Mouse (Mus musculus): Measurements from ENCODE around the gene Krt7. TPM values are rescaled to one million over a fixed set of nuclear protein-coding genes. Genes with fewer than 3 reads are reported as not detected.

The Krt7 gene
- polyA plus RNA-seq, 1 experiment from 2014 or later = 6.0 TPM

GRCm38 (mm10) chr15:101369382-101370100, 41.3 kb upstream of the Krt7 start:
- no peaks in the 10 kb centered on the region for H3K9me3 ChIP-seq (replicated peaks)
- H3K4me2 ChIP-seq = no peak overlapping the region
- no peak for ATAC-seq
- H3K9ac ChIP-seq = no peak overlapping the region
- WGBS (ENCODE audit: insufficient replicate concordance) = 66% methylated on average over 12 of the region's 12 CpGs
- no peak overlapping the region for H3K27ac ChIP-seq
- H3K36me3 ChIP-seq = no peaks in the 10 kb centered on the region
- peaks cover 13% of the 10 kb centered on the region; the same call in 1 of the 2 replicates for H3K4me1 ChIP-seq
- H3K4me3 ChIP-seq = no peak overlapping the region
- H3K27me3 ChIP-seq (replicated peaks) = peaks cover 6% of the 10 kb centered on the region; the same call in 1 of the 2 replicates

- Histone ChIP-seq H3K4me3 (no peak within 1 kb of the TSS), H3K9ac (no peak within 1 kb of the TSS)
- ATAC-seq = no peak
These were observed 40.5 kb upstream of the Krt7 start, which contains the start of gene Krt80 for GRCm38 (mm10) chr15:101370101-101370911. TSS of gene Krt80 (minus strand) at chr15:101370162.

GRCm38 (mm10) chr15:101371141-101371985, 39.5 kb upstream of the Krt7 start:
- Histone ChIP-seq H3K4me2 (no peak overlapping the region), H3K4me1 (peaks cover 24% of the 10 kb centered on the region), H3K27me3 (replicated peaks) (peaks cover 16% of the 10 kb centered on the region), H3K4me3 (no peak overlapping the region), H3K36me3 (no peaks in the 10 kb centered on the region), H3K9ac (no peak overlapping the region), H3K27ac (no peak overlapping the region), H3K9me3 (replicated peaks) (no peaks in the 10 kb centered on the region)
- no peak for ATAC-seq
- 57% methylated on average over 15 of the region's 15 CpGs for WGBS (ENCODE audit: insufficient replicate concordance)

More at GRCm38 (mm10) chr15:101370101-101370911, 40.5 kb upstream of the Krt7 start, which contains the start of gene Krt80:
- Histone ChIP-seq H3K9me3 (replicated peaks) (no peaks in the 10 kb centered on the region), H3K36me3 (no peaks in the 10 kb centered on the region), H3K27ac (no peak within 1 kb of the TSS), H3K4me1 (peaks cover 19% of the 10 kb centered on the region), H3K27me3 (replicated peaks) (peaks cover 8% of the 10 kb centered on the region; the same call in 1 of the 2 replicates), H3K4me2 (no peak within 1 kb of the TSS)
- WGBS (ENCODE audit: insufficient replicate concordance) = 67% methylated on average over 22 of the region's 22 CpGs

GRCm38 (mm10) chr15:101372131-101372977, 38.5 kb upstream of the Krt7 start:
- Histone ChIP-seq H3K27me3 (replicated peaks) (peaks cover 12% of the 10 kb centered on the region; the same call in 1 of the 2 replicates), H3K36me3 (no peaks in the 10 kb centered on the region), H3K4me1 (peaks cover 24% of the 10 kb centered on the region), H3K9me3 (replicated peaks) (no peaks in the 10 kb centered on the region), H3K4me3 (no peak overlapping the region), H3K9ac (no peak overlapping the region), H3K4me2 (no peak overlapping the region), H3K27ac (no peak overlapping the region)
- WGBS (ENCODE audit: insufficient replicate concordance) = 43% methylated on average over 7 of the region's 7 CpGs
- no peak for ATAC-seq

- no peaks in the 10 kb centered on the region for H3K9me3 ChIP-seq (replicated peaks)
- peaks cover 24% of the 10 kb centered on the region for H3K4me1 ChIP-seq
- no peak for ATAC-seq
- no peak overlapping the region for H3K9ac ChIP-seq
- no peak overlapping the region for H3K27ac ChIP-seq
- H3K36me3 ChIP-seq = no peaks in the 10 kb centered on the region
- no peak overlapping the region for H3K4me3 ChIP-seq
- H3K4me2 ChIP-seq = no peak overlapping the region
- peaks cover 12% of the 10 kb centered on the region; the same call in 1 of the 2 replicates for H3K27me3 ChIP-seq (replicated peaks)
- WGBS (ENCODE audit: insufficient replicate concordance) = 58% methylated on average over 16 of the region's 16 CpGs
These were observed 37.5 kb upstream of the Krt7 start for GRCm38 (mm10) chr15:101373286-101373898.

- H3K27ac ChIP-seq = peak overlapping the region; percentile 15; the same call in 1 of the 2 replicates
These were observed 36.0 kb upstream of the Krt7 start for GRCm38 (mm10) chr15:101374879-101375278.

GRCm38 (mm10) chr15:101375956-101376775, 34.7 kb upstream of the Krt7 start:
- Histone ChIP-seq H3K27me3 (replicated peaks) (peaks cover 22% of the 10 kb centered on the region; the same call in 1 of the 2 replicates), H3K9me3 (replicated peaks) (no peaks in the 10 kb centered on the region), H3K27ac (no peak overlapping the region), H3K36me3 (no peaks in the 10 kb centered on the region), H3K4me1 (peaks cover 24% of the 10 kb centered on the region), H3K4me3 (no peak overlapping the region), H3K4me2 (no peak overlapping the region), H3K9ac (no peak overlapping the region)
- 55% methylated on average over 6 of the region's 6 CpGs for WGBS (ENCODE audit: insufficient replicate concordance)
- ATAC-seq = no peak

More at GRCm38 (mm10) chr15:101374879-101375278, 36.0 kb upstream of the Krt7 start:
- WGBS (ENCODE audit: insufficient replicate concordance) = 16% methylated on average over 4 of the region's 4 CpGs
- 0 out of 2 replicates have a peak overlapping the region, but pooled peaks have one; percentile 1 for H3K4me2 ChIP-seq
- peaks cover 24% of the 10 kb centered on the region for H3K4me1 ChIP-seq
- ATAC-seq = no peak
- H3K9ac ChIP-seq = no peak overlapping the region
- no peaks in the 10 kb centered on the region for H3K36me3 ChIP-seq
- no peaks in the 10 kb centered on the region for H3K9me3 ChIP-seq (replicated peaks)
- H3K27me3 ChIP-seq (replicated peaks) = peaks cover 12% of the 10 kb centered on the region; the same call in 1 of the 2 replicates
- H3K4me3 ChIP-seq = no peak overlapping the region

GRCm38 (mm10) chr15:101376776-101377061, 34.1 kb upstream of the Krt7 start:
- H3K4me2 ChIP-seq = no peak overlapping the region
- peaks cover 24% of the 10 kb centered on the region for H3K4me1 ChIP-seq
- WGBS (ENCODE audit: insufficient replicate concordance) = 39% methylated on average over 5 of the region's 5 CpGs
- ATAC-seq = no peak
- H3K9me3 ChIP-seq (replicated peaks) = no peaks in the 10 kb centered on the region
- H3K27me3 ChIP-seq (replicated peaks) = peaks cover 22% of the 10 kb centered on the region; the same call in 1 of the 2 replicates
- H3K4me3 ChIP-seq = no peak overlapping the region
- no peak overlapping the region for H3K27ac ChIP-seq
- H3K9ac ChIP-seq = no peak overlapping the region
- H3K36me3 ChIP-seq = no peaks in the 10 kb centered on the region

GRCm38 (mm10) chr15:101378646-101379045, 32.2 kb upstream of the Krt7 start:
- Histone ChIP-seq H3K4me3 (no peak overlapping the region), H3K9ac (no peak overlapping the region), H3K27ac (no peak overlapping the region), H3K4me2 (no peak overlapping the region), H3K9me3 (replicated peaks) (no peaks in the 10 kb centered on the region), H3K4me1 (peaks cover 18% of the 10 kb centered on the region), H3K27me3 (replicated peaks) (peaks cover 22% of the 10 kb centered on the region; the same call in 1 of the 2 replicates), H3K36me3 (no peaks in the 10 kb centered on the region)
- no peak for ATAC-seq
- WGBS (ENCODE audit: insufficient replicate concordance) = 65% methylated on average over 5 of the region's 5 CpGs

- H3K9ac ChIP-seq = no peak overlapping the region
- H3K27ac ChIP-seq = no peak overlapping the region
- no peak overlapping the region for H3K4me3 ChIP-seq
- H3K4me2 ChIP-seq = no peak overlapping the region
- no peaks in the 10 kb centered on the region; the same call in 1 of the 2 replicates for H3K4me1 ChIP-seq
- no peaks in the 10 kb centered on the region for H3K36me3 ChIP-seq
- WGBS (ENCODE audit: insufficient replicate concordance) = 41% methylated on average over 9 of the region's 9 CpGs
- H3K27me3 ChIP-seq (replicated peaks) = peaks cover 10% of the 10 kb centered on the region; the same call in 1 of the 2 replicates
- ATAC-seq = no peak
- H3K9me3 ChIP-seq (replicated peaks) = no peaks in the 10 kb centered on the region
These were observed 29.1 kb upstream of the Krt7 start for GRCm38 (mm10) chr15:101381758-101382157.

Data from liver, embryonic 12.5 days (tissue).